Mouse (Mus musculus): ENCODE measurements at regions not wholly inside any gene's neighbourhood (a gene's known extent, or its start where the extent isn't known, plus 50 kb on each side); places are given as distances from the start of the nearest gene placed in this dataset.
A peak's percentile ranks its signal among the peaks of the same experiment; 100 is the strongest.

GRCm38 (mm10) chr13:63699624-63700023 lies 115.4 kb upstream of the Ercc6l2 start:
- no peak for DNase-seq (ENCODE audit: low read depth)

- no peak for DNase-seq (ENCODE audit: low read depth)
Measured at GRCm38 (mm10) chr13:63700747-63701146, 114.3 kb upstream of the Ercc6l2 start.

GRCm38 (mm10) chr13:63701199-63702175 lies 113.6 kb upstream of the Ercc6l2 start:
- no peak for DNase-seq (ENCODE audit: low read depth)

- DNase-seq (ENCODE audit: low read depth): no peak
Measured at GRCm38 (mm10) chr13:63708567-63708966, 106.5 kb upstream of the Ercc6l2 start.

GRCm38 (mm10) chr13:63713137-63713536 lies 101.9 kb upstream of the Ercc6l2 start:
- DNase-seq (ENCODE audit: low read depth): no peak

GRCm38 (mm10) chr13:63716498-63716897 lies 98.5 kb upstream of the Ercc6l2 start:
- DNase-seq (ENCODE audit: low read depth): no peak

- DNase-seq (ENCODE audit: low read depth): no peak
Measured at GRCm38 (mm10) chr13:63717249-63717648, 97.8 kb upstream of the Ercc6l2 start.

- no peak for DNase-seq (ENCODE audit: low read depth)
Measured at GRCm38 (mm10) chr13:63718782-63719181, 96.3 kb upstream of the Ercc6l2 start.

GRCm38 (mm10) chr13:63719351-63720207 lies 95.5 kb upstream of the Ercc6l2 start:
- no peak for DNase-seq (ENCODE audit: low read depth)

GRCm38 (mm10) chr13:63720610-63721009 lies 94.4 kb upstream of the Ercc6l2 start:
- DNase-seq (ENCODE audit: low read depth): no peak

GRCm38 (mm10) chr13:63721011-63721625 lies 93.9 kb upstream of the Ercc6l2 start:
- no peak for DNase-seq (ENCODE audit: low read depth)

GRCm38 (mm10) chr13:63724293-63724692 lies 90.7 kb upstream of the Ercc6l2 start:
- DNase-seq (ENCODE audit: low read depth): no peak

GRCm38 (mm10) chr13:63724843-63725582 lies 90.0 kb upstream of the Ercc6l2 start:
- no peak for DNase-seq (ENCODE audit: low read depth)

- DNase-seq (ENCODE audit: low read depth): no peak
Measured at GRCm38 (mm10) chr13:63726035-63726434, 89.0 kb upstream of the Ercc6l2 start.

- DNase-seq (ENCODE audit: low read depth): no peak
Measured at GRCm38 (mm10) chr13:63726509-63726908, 88.5 kb upstream of the Ercc6l2 start.

GRCm38 (mm10) chr13:63735739-63736138 lies 79.3 kb upstream of the Ercc6l2 start:
- DNase-seq (ENCODE audit: low read depth): peak; percentile 40

- no peak for DNase-seq (ENCODE audit: low read depth)
Measured at GRCm38 (mm10) chr13:63741879-63742278, 73.2 kb upstream of the Ercc6l2 start.

- DNase-seq (ENCODE audit: low read depth): no peak
Measured at GRCm38 (mm10) chr13:63748788-63749187, 66.3 kb upstream of the Ercc6l2 start.

GRCm38 (mm10) chr13:63749997-63750396 lies 65.0 kb upstream of the Ercc6l2 start:
- peak; percentile 98 for DNase-seq (ENCODE audit: low read depth)

- DNase-seq (ENCODE audit: low read depth): no peak
Measured at GRCm38 (mm10) chr13:63751196-63751595, 63.8 kb upstream of the Ercc6l2 start.

GRCm38 (mm10) chr13:63757061-63757460 lies 58.0 kb upstream of the Ercc6l2 start:
- no peak for DNase-seq (ENCODE audit: low read depth)

GRCm38 (mm10) chr13:63761542-63761941 lies 53.5 kb upstream of the Ercc6l2 start:
- DNase-seq (ENCODE audit: low read depth): no peak
